In genomic region chr14:16869221-16869620, GRCm38 (mm10) we compare ENCODE assay signal across 25 mouse cellular contexts. TPM values are rescaled to one million over a fixed set of nuclear protein-coding genes. Genes with fewer than 3 reads are reported as not detected.
DNase-seq lines count a peak whose midpoint lies in the region; ATAC-seq and TF ChIP-seq lines count a peak whose summit lies in the region.
"Had no signal": no experiment of that assay in that cellular context is flagged by ENCODE, and none has a peak within 500 bp of the region (broad histone marks: within the 10 kb centered on the region; RNA-seq: fewer than 3 reads in every experiment).

No protein-coding gene starts in this region.

- no peak overlapping the region for H3K27ac ChIP-seq in kidney, postnatal 0 days
- no peak overlapping the region for H3K27ac ChIP-seq in kidney, embryonic 14.5 days (ENCODE audit: low read depth, low read length)
- H3K27ac ChIP-seq: embryonic facial prominence, embryonic 10.5 days; embryonic facial prominence, embryonic 12.5 days; forebrain, embryonic 13.5 days had no signal

- no peak for TF ChIP-seq CTCF in kidney, postnatal 0 days (IDR thresholded peaks at IDR 0.05; ENCODE audit: low read depth)

- no peak overlapping the region for H3K4me3 ChIP-seq in kidney, postnatal 0 days (replicated peaks; ENCODE audit: low read depth, low read length)
- no peak overlapping the region for H3K4me3 ChIP-seq in kidney, embryonic 14.5 days (ENCODE audit: low read length)
- H3K4me3 ChIP-seq: embryonic facial prominence, embryonic 10.5 days; embryonic facial prominence, embryonic 12.5 days; forebrain, embryonic 13.5 days had no signal

- H3K4me2 ChIP-seq in kidney, postnatal 0 days (ENCODE audit: low read length) = no peak overlapping the region
- no peak overlapping the region for H3K4me2 ChIP-seq in kidney, embryonic 14.5 days (replicated peaks; ENCODE audit: low read depth, low read length)
- H3K4me2 ChIP-seq: embryonic facial prominence, embryonic 12.5 days; forebrain, embryonic 13.5 days had no signal

- H3K9ac ChIP-seq in kidney, postnatal 0 days (ENCODE audit: low read depth, low read length) = no peak overlapping the region
- H3K9ac ChIP-seq in kidney, embryonic 14.5 days (ENCODE audit: low read depth, low read length) = no peak overlapping the region
- H3K9ac ChIP-seq: embryonic facial prominence, embryonic 12.5 days; forebrain, embryonic 13.5 days had no signal

- WGBS in kidney, postnatal 0 days = 76% methylated on average over 2 of the region's 2 CpGs
- 96% methylated on average over 2 of the region's 2 CpGs for WGBS in kidney, embryonic 14.5 days

- H3K9me3 ChIP-seq in kidney, postnatal 0 days (replicated peaks; ENCODE audit: low read length) = no peaks in the 10 kb centered on the region
- H3K9me3 ChIP-seq in kidney, embryonic 14.5 days (ENCODE audit: control insufficient read depth, low read length) = no peaks in the 10 kb centered on the region
- H3K9me3 ChIP-seq: embryonic facial prominence, embryonic 10.5 days; embryonic facial prominence, embryonic 12.5 days; forebrain, embryonic 13.5 days; G1E had no signal

- no peaks in the 10 kb centered on the region for H3K4me1 ChIP-seq in kidney, postnatal 0 days (replicated peaks; ENCODE audit: insufficient read depth, low read length)
- H3K4me1 ChIP-seq in kidney, embryonic 14.5 days (ENCODE audit: control insufficient read depth, insufficient read depth, low read length) = no peaks in the 10 kb centered on the region
- H3K4me1 ChIP-seq: embryonic facial prominence, embryonic 10.5 days; embryonic facial prominence, embryonic 12.5 days; forebrain, embryonic 13.5 days had no signal

- peak; percentile 22 for DNase-seq in kidney, adult 11 months
- DNase-seq in kidney, postnatal 14 days = no peak
- DNase-seq in kidney, adult 8-10 months = peak; percentile 30 to 34
- no peak for DNase-seq in kidney, postnatal 10 days
- no peak for DNase-seq in kidney, postnatal 0 days (ENCODE audit: low spot score)
- peak; percentile 17 to 39 for DNase-seq in kidney, postnatal 36 days
- DNase-seq in kidney, adult 18-20 months = no peak
- DNase-seq: adrenal gland, adult 8-10 months; adrenal gland, postnatal 14 days; adrenal gland, postnatal 36 days; B cell, adult 2 months; cerebellum, adult 11-12 months; cerebellum, adult 2 months; cerebellum, adult 9-10 months; cerebellum, postnatal 10 days; cerebellum, postnatal 25 days had no signal

- ATAC-seq in kidney, postnatal 0 days (replicated peaks; ENCODE audit: low FRiP score, low read depth) = peak; percentile 69; the same call in 1 of the 2 replicates
- ATAC-seq in kidney, embryonic 14.5 days (ENCODE audit: low FRiP score, low TSS enrichment) = no peak
- ATAC-seq: activated CD4-positive, CD25-positive, alpha-beta regulatory T cell, adult 4 months; CD4-positive, CD25-positive, alpha-beta regulatory T cell, adult 4 months; forebrain, embryonic 13.5 days; Patski had no signal

- no peaks in the 10 kb centered on the region for H3K27me3 ChIP-seq in kidney, postnatal 0 days (ENCODE audit: insufficient read depth, low read length)
- H3K27me3 ChIP-seq in kidney, embryonic 14.5 days (ENCODE audit: control insufficient read depth, insufficient read depth, low read length) = no peaks in the 10 kb centered on the region
- H3K27me3 ChIP-seq: CH12.LX; embryonic facial prominence, embryonic 12.5 days; forebrain, embryonic 13.5 days; Patski had no signal

- H3K36me3 ChIP-seq in kidney, postnatal 0 days (ENCODE audit: insufficient read depth, low read length) = no peaks in the 10 kb centered on the region
- H3K36me3 ChIP-seq in kidney, embryonic 14.5 days (ENCODE audit: control insufficient read depth, insufficient read depth, low read length) = no peaks in the 10 kb centered on the region
- H3K36me3 ChIP-seq: embryonic facial prominence, embryonic 10.5 days; embryonic facial prominence, embryonic 12.5 days; G1E had no signal

RNA-seq across cellular contexts. Expression of gene Rarb, which starts 50.3 kb away (rescaled TPM):
- polyA plus RNA-seq in kidney, postnatal 0 days (2015; fragmentation: Nextera tagmentation; extraction: Ambion mirVana) = 19.3 and 20.8 TPM in 2 replicates
- 31.3 and 44.3 TPM in 2 replicates for polyA plus RNA-seq in kidney, embryonic 14.5 days (2014; fragmentation: Nextera tagmentation; extraction: Ambion mirVana)
- polyA plus RNA-seq: activated CD4-positive, CD25-positive, alpha-beta regulatory T cell, adult 4 months; CD4-positive, CD25-positive, alpha-beta regulatory T cell, adult 4 months; G1E had no signal

Comparison
In these comparisons a context has a peak if more than half of its experiments do, and no peak if none do; other contexts are left out.
1. DNase-seq: peak in kidney, adult 11 months (single experiment), kidney, adult 8-10 months (2 of 2) and kidney, postnatal 36 days (2 of 2); none in kidney, postnatal 14 days (single experiment), kidney, postnatal 10 days (single experiment), kidney, postnatal 0 days (single experiment) and kidney, adult 18-20 months (single experiment).